Mouse (Mus musculus): ENCODE measurements around the gene Slc8b1. TPM values are rescaled to one million over a fixed set of nuclear protein-coding genes. Genes with fewer than 3 reads are reported as not detected.

Gene Slc8b1
- polyA plus RNA-seq, 1 experiment from 2014 or later: 4.2 TPM

- DNase-seq (ENCODE audit: low spot score): no peak
- Histone ChIP-seq H3K27ac (no peak overlapping the region), H3K36me3 (peaks cover 58% of the 10 kb centered on the region), H3K4me3 (no peak overlapping the region), H3K4me1 (peaks cover 22% of the 10 kb centered on the region), H3K27me3 (ENCODE audit: insufficient read depth, poor library complexity, severe bottlenecking) (no peaks in the 10 kb centered on the region), H3K9me3 (no peaks in the 10 kb centered on the region)
- 80% methylated on average over 5 of the region's 5 CpGs for WGBS
Observed at GRCm38 (mm10) chr5:120536632-120537031, 25.7 kb downstream of the Slc8b1 start.

- Histone ChIP-seq H3K36me3 (peaks cover 60% of the 10 kb centered on the region), H3K27ac (no peak overlapping the region), H3K4me1 (peaks cover 17% of the 10 kb centered on the region), H3K4me3 (no peak overlapping the region), H3K9me3 (no peaks in the 10 kb centered on the region), H3K27me3 (ENCODE audit: insufficient read depth, poor library complexity, severe bottlenecking) (no peaks in the 10 kb centered on the region)
- DNase-seq (ENCODE audit: low spot score): no peak
- 74% methylated on average over 11 of the region's 11 CpGs for WGBS
Observed at GRCm38 (mm10) chr5:120548236-120548850, 37.4 kb downstream of the Slc8b1 start.

- no peak overlapping the region for H3K4me3 ChIP-seq
- no peak for DNase-seq (ENCODE audit: low spot score)
- H3K27ac ChIP-seq: no peak overlapping the region
- H3K36me3 ChIP-seq: peaks cover 60% of the 10 kb centered on the region
- H3K9me3 ChIP-seq: no peaks in the 10 kb centered on the region
- 73% methylated on average over 5 of the region's 5 CpGs for WGBS
- no peaks in the 10 kb centered on the region for H3K27me3 ChIP-seq (ENCODE audit: insufficient read depth, poor library complexity, severe bottlenecking)
- peaks cover 17% of the 10 kb centered on the region for H3K4me1 ChIP-seq
Observed at GRCm38 (mm10) chr5:120550137-120550536, 39.2 kb downstream of the Slc8b1 start.

- 96% methylated on average over 4 of the region's 5 CpGs for WGBS
- no peaks in the 10 kb centered on the region for H3K9me3 ChIP-seq
- H3K4me1 ChIP-seq: peaks cover 17% of the 10 kb centered on the region
- H3K27me3 ChIP-seq (ENCODE audit: insufficient read depth, poor library complexity, severe bottlenecking): no peaks in the 10 kb centered on the region
- peaks cover 66% of the 10 kb centered on the region for H3K36me3 ChIP-seq
- no peak overlapping the region for H3K4me3 ChIP-seq
- H3K27ac ChIP-seq: no peak overlapping the region
- DNase-seq (ENCODE audit: low spot score): no peak
Observed at GRCm38 (mm10) chr5:120550673-120551072, 39.7 kb downstream of the Slc8b1 start.

- no peaks in the 10 kb centered on the region for H3K27me3 ChIP-seq (ENCODE audit: insufficient read depth, poor library complexity, severe bottlenecking)
- peaks cover 31% of the 10 kb centered on the region for H3K4me1 ChIP-seq
- H3K4me3 ChIP-seq: no peak overlapping the region
- 90% methylated on average over 24 of the region's 24 CpGs for WGBS
- H3K27ac ChIP-seq: no peak overlapping the region
- H3K36me3 ChIP-seq: peaks cover 68% of the 10 kb centered on the region
- no peak for DNase-seq (ENCODE audit: low spot score)
- H3K9me3 ChIP-seq: no peaks in the 10 kb centered on the region
Observed at GRCm38 (mm10) chr5:120555871-120556270, 44.9 kb downstream of the Slc8b1 start.

- peaks cover 48% of the 10 kb centered on the region for H3K36me3 ChIP-seq
- no peak for DNase-seq (ENCODE audit: low spot score)
- peak overlapping the region; percentile 37; the same call in 1 of the 2 replicates for H3K27ac ChIP-seq
- no peaks in the 10 kb centered on the region for H3K9me3 ChIP-seq
- H3K4me1 ChIP-seq: peaks cover 42% of the 10 kb centered on the region
- 76% methylated on average over 8 of the region's 8 CpGs for WGBS
- H3K27me3 ChIP-seq (ENCODE audit: insufficient read depth, poor library complexity, severe bottlenecking): no peaks in the 10 kb centered on the region
- H3K4me3 ChIP-seq: no peak overlapping the region
Observed at GRCm38 (mm10) chr5:120558041-120558440, 47.1 kb downstream of the Slc8b1 start.

GRCm38 (mm10) chr5:120558762-120559161 is 47.8 kb downstream of the Slc8b1 start:
- Histone ChIP-seq H3K9me3 (no peaks in the 10 kb centered on the region), H3K4me1 (peaks cover 49% of the 10 kb centered on the region), H3K27me3 (ENCODE audit: insufficient read depth, poor library complexity, severe bottlenecking) (no peaks in the 10 kb centered on the region), H3K36me3 (peaks cover 41% of the 10 kb centered on the region), H3K4me3 (no peak overlapping the region), H3K27ac (peak overlapping the region; percentile 37)
- 57% methylated on average over 14 of the region's 14 CpGs for WGBS
- no peak for DNase-seq (ENCODE audit: low spot score)

- WGBS: 68% methylated on average over 9 of the region's 9 CpGs
- H3K9me3 ChIP-seq: no peaks in the 10 kb centered on the region
- peaks cover 59% of the 10 kb centered on the region for H3K4me1 ChIP-seq
- no peak for DNase-seq (ENCODE audit: low spot score)
- H3K36me3 ChIP-seq: peaks cover 29% of the 10 kb centered on the region
- peak overlapping the region; percentile 70; the same call in 1 of the 2 replicates for H3K27ac ChIP-seq
- H3K4me3 ChIP-seq: no peak overlapping the region
- no peaks in the 10 kb centered on the region for H3K27me3 ChIP-seq (ENCODE audit: insufficient read depth, poor library complexity, severe bottlenecking)
Observed at GRCm38 (mm10) chr5:120560129-120560615, 49.2 kb downstream of the Slc8b1 start.

- no peaks in the 10 kb centered on the region for H3K9me3 ChIP-seq
- no peak for DNase-seq (ENCODE audit: low spot score)
- H3K27me3 ChIP-seq (ENCODE audit: insufficient read depth, poor library complexity, severe bottlenecking): no peaks in the 10 kb centered on the region
- peak overlapping the region; percentile 70 for H3K27ac ChIP-seq
- H3K4me1 ChIP-seq: peaks cover 65% of the 10 kb centered on the region
- peak overlapping the region; percentile 23; the same call in 1 of the 2 replicates for H3K4me3 ChIP-seq
- WGBS: 23% methylated on average over 16 of the region's 16 CpGs
- H3K36me3 ChIP-seq: peaks cover 23% of the 10 kb centered on the region
Observed at GRCm38 (mm10) chr5:120560616-120561311, 49.8 kb downstream of the Slc8b1 start.

GRCm38 (mm10) chr5:120562956-120563913 is 52.3 kb downstream of the Slc8b1 start:
- DNase-seq (ENCODE audit: low spot score): no peak
- no peaks in the 10 kb centered on the region for H3K9me3 ChIP-seq
- peak overlapping the region; percentile 84 for H3K27ac ChIP-seq
- peaks cover 82% of the 10 kb centered on the region for H3K4me1 ChIP-seq
- H3K27me3 ChIP-seq (ENCODE audit: insufficient read depth, poor library complexity, severe bottlenecking): 0 out of 2 replicates have a peak, but pooled peaks cover 4% of the 10 kb centered on the region
- 49% methylated on average over 28 of the region's 28 CpGs for WGBS
- H3K4me3 ChIP-seq: peak overlapping the region; percentile 18; the same call in 1 of the 2 replicates
- H3K36me3 ChIP-seq: 0 out of 2 replicates have a peak, but pooled peaks cover under 1% of the 10 kb centered on the region

GRCm38 (mm10) chr5:120563914-120564311 is 52.9 kb downstream of the Slc8b1 start:
- 43% methylated on average over 4 of the region's 4 CpGs for WGBS
- no peaks in the 10 kb centered on the region for H3K36me3 ChIP-seq
- H3K9me3 ChIP-seq: no peaks in the 10 kb centered on the region
- 0 out of 2 replicates have a peak, but pooled peaks cover 6% of the 10 kb centered on the region for H3K27me3 ChIP-seq (ENCODE audit: insufficient read depth, poor library complexity, severe bottlenecking)
- peak overlapping the region; percentile 84 for H3K27ac ChIP-seq
- DNase-seq (ENCODE audit: low spot score): no peak
- peak overlapping the region; percentile 18; the same call in 1 of the 2 replicates for H3K4me3 ChIP-seq
- H3K4me1 ChIP-seq: peaks cover 82% of the 10 kb centered on the region

GRCm38 (mm10) chr5:120565171-120565905 is 54.4 kb downstream of the Slc8b1 start:
- no peaks in the 10 kb centered on the region for H3K36me3 ChIP-seq

More at GRCm38 (mm10) chr5:120565171-120565905, 54.4 kb downstream of the Slc8b1 start:
- no peaks in the 10 kb centered on the region for H3K9me3 ChIP-seq
- DNase-seq (ENCODE audit: low spot score): no peak
- 0 out of 2 replicates have a peak, but pooled peaks cover 6% of the 10 kb centered on the region for H3K27me3 ChIP-seq (ENCODE audit: insufficient read depth, poor library complexity, severe bottlenecking)
- 63% methylated on average over 15 of the region's 15 CpGs for WGBS
- peak overlapping the region; percentile 82 for H3K27ac ChIP-seq
- H3K4me1 ChIP-seq: peaks cover 84% of the 10 kb centered on the region
- no peak overlapping the region for H3K4me3 ChIP-seq

Measured in heart, embryonic 10.5 days (tissue).